Mouse (Mus musculus) myocyte (in vitro differentiated cells): ENCODE results near the gene Lca5l. TPM values are rescaled to one million over a fixed set of nuclear protein-coding genes. Genes with fewer than 3 reads are reported as not detected.
"Not testable (repeated sequence)": the region's sequence is repeated elsewhere in the genome, so short reads cannot be mapped to it uniquely, and the experiment has no call there.

Experiments
- H3K27me3 ChIP-seq: one replicate; pipeline ENCODE4 v1.6.1; 2011; ENCODE audit not compliant: control insufficient read depth, insufficient read depth, insufficient read length
- H3K36me3 ChIP-seq: one replicate; pipeline ENCODE4 v1.6.1; 2011; ENCODE audit not compliant: control insufficient read depth, insufficient read depth
- H3K4me2 ChIP-seq: one replicate; pipeline ENCODE4 v1.6.1; 2011; ENCODE audit warnings: low read depth, control low read depth
- H3K4me3 ChIP-seq: one replicate; pipeline ENCODE4 v1.5.1; 2011; ENCODE audit warnings: mild to moderate bottlenecking, control low read depth, moderate library complexity
- H3K79me2 ChIP-seq: one replicate; pipeline ENCODE4 v1.6.1; 2011; ENCODE audit not compliant: control insufficient read depth, insufficient read depth
- H3ac ChIP-seq: one replicate; pipeline ENCODE4 v1.6.1; 2011; ENCODE audit not compliant: control insufficient read depth, insufficient read length
- CEBPB ChIP-seq: IDR thresholded peaks from 2 replicates; pipeline ENCODE4 v1.6.1; 2011; ENCODE audit warnings: mild to moderate bottlenecking, moderate library complexity; ENCODE audit not compliant: poor library complexity, insufficient read depth, severe bottlenecking
- E2F4 ChIP-seq: IDR thresholded peaks from one replicate; pipeline ENCODE4 v1.6.1; 2011; ENCODE audit warnings: mild to moderate bottlenecking, control low read depth, moderate library complexity; ENCODE audit not compliant: insufficient read depth
- MAX ChIP-seq: IDR thresholded peaks from one replicate; pipeline ENCODE4 v1.6.1; 2011; ENCODE audit warnings: low read depth, mild to moderate bottlenecking, control low read depth
- MYOD1 ChIP-seq, 3 experiments: IDR thresholded peaks; one replicate each; pipeline ENCODE4 v1.6.1; 2011; ENCODE audit warnings: control low read depth in 2 of 3, low read depth in 2 of 3, mild to moderate bottlenecking in 2 of 3, moderate library complexity in 1 of 3; ENCODE audit not compliant: insufficient read length in 2 of 3, control insufficient read depth in 1 of 3
- MYOG ChIP-seq, 3 experiments: IDR thresholded peaks; one replicate each; pipeline ENCODE4 v1.6.1; 2011; ENCODE audit warnings: control low read depth in 2 of 3, low read depth in 2 of 3, mild to moderate bottlenecking in 2 of 3; ENCODE audit not compliant: insufficient read length in 2 of 3, control insufficient read depth in 1 of 3, insufficient read depth in 1 of 3
- POLR2A ChIP-seq: IDR thresholded peaks from one replicate; pipeline ENCODE4 v1.6.1; 2011; ENCODE audit warnings: low read depth, mild to moderate bottlenecking, control low read depth, moderate library complexity; ENCODE audit not compliant: insufficient read length
- POLR2AphosphoS2 ChIP-seq: IDR thresholded peaks from one replicate; pipeline ENCODE4 v1.6.1; 2011; ENCODE audit warnings: low read depth, control low read depth; ENCODE audit not compliant: insufficient read length
- REST ChIP-seq: IDR thresholded peaks from one replicate; pipeline ENCODE4 v1.6.1; 2011; ENCODE audit warnings: mild to moderate bottlenecking, control low read depth, moderate library complexity; ENCODE audit not compliant: insufficient read depth, insufficient read length
- SRF ChIP-seq: IDR thresholded peaks from one replicate; pipeline ENCODE4 v1.6.1; 2011; ENCODE audit warnings: low read depth; ENCODE audit not compliant: control insufficient read depth, insufficient read length
- TCF12 ChIP-seq: IDR thresholded peaks from one replicate; pipeline ENCODE4 v1.6.1; 2011; ENCODE audit warnings: mild to moderate bottlenecking, control low read depth; ENCODE audit not compliant: poor library complexity, insufficient read depth, severe bottlenecking
- TCF3 ChIP-seq: IDR thresholded peaks from one replicate; pipeline ENCODE4 v1.6.1; 2011; ENCODE audit warnings: low read depth, control low read depth; ENCODE audit not compliant: insufficient read length
- USF1 ChIP-seq: IDR thresholded peaks from one replicate; pipeline ENCODE4 v1.6.1; 2011; ENCODE audit warnings: low read depth, mild to moderate bottlenecking, control low read depth, moderate library complexity
- polyA plus RNA-seq: library from polyadenylated mRNA; unstranded; fragments of >200 nt; fragmentation: generic; extraction: Trizol; gene quantifications from one replicate; pipeline ENCODE4 v1.2.1, GENCODE M21; 2012; ENCODE audit warnings: missing spikeins

Lca5l gene
- polyA plus RNA-seq, 1 experiment: 0.18 TPM

GRCm38 (mm10) chr16:96148834-96149233, 43.2 kb downstream of the Lca5l start:
- Histone ChIP-seq H3K27me3 (no peaks in the 10 kb centered on the region), H3K36me3 (no peaks in the 10 kb centered on the region), H3K4me2 (peak overlapping the region; percentile 67), H3ac (no peak overlapping the region), H3K79me2 (peaks cover 44% of the 10 kb centered on the region), H3K4me3 (no peak overlapping the region)
- no peak for TF ChIP-seq TCF12

- Histone ChIP-seq H3K36me3 (no peaks in the 10 kb centered on the region), H3ac (peak overlapping the region; percentile 18), H3K4me3 (peak overlapping the region; percentile 49), H3K79me2 (peaks cover 44% of the 10 kb centered on the region), H3K27me3 (no peaks in the 10 kb centered on the region), H3K4me2 (peak overlapping the region; percentile 85)
- no peak for TF ChIP-seq TCF3
- no peak for TF ChIP-seq TCF12
- no peak for TF ChIP-seq POLR2AphosphoS2
- no peak for TF ChIP-seq SRF
- no peak for TF ChIP-seq USF1
- no peak for TF ChIP-seq REST
- no peak for TF ChIP-seq MYOD1 (IDR thresholded peaks at IDR 0.05; ENCODE audit: control insufficient read depth in 1 of 3, insufficient read length in 2 of 3, low read depth in 2 of 3)
Observed at GRCm38 (mm10) chr16:96145814-96146213, 46.3 kb downstream of the Lca5l start.

- H3K79me2 ChIP-seq: peaks cover 39% of the 10 kb centered on the region
- peak within 1 kb of the TSS; percentile 49 for H3K4me3 ChIP-seq
- H3K36me3 ChIP-seq: no peaks in the 10 kb centered on the region
- TF ChIP-seq SRF (peak; percentile 89), E2F4 (no peak), USF1 (no peak), CEBPB (no peak), MYOG (IDR thresholded peaks at IDR 0.05; ENCODE audit: control insufficient read depth in 1 of 3, insufficient read depth in 1 of 3, insufficient read length in 2 of 3, low read depth in 2 of 3) (peak in 2 of 3 experiments; percentile 27 to 50), MYOD1 (IDR thresholded peaks at IDR 0.05; ENCODE audit: control insufficient read depth in 1 of 3, insufficient read length in 2 of 3, low read depth in 2 of 3) (peak in 1 of 3 experiments; percentile 59), REST (no peak), MAX (no peak), TCF3 (peak; percentile 10), POLR2A (peak; percentile 96), TCF12 (no peak), POLR2AphosphoS2 (peak; percentile 94)
- no peaks in the 10 kb centered on the region for H3K27me3 ChIP-seq
- peak within 1 kb of the TSS; percentile 85 for H3K4me2 ChIP-seq
- peak within 1 kb of the TSS; percentile 18 for H3ac ChIP-seq
Observed at GRCm38 (mm10) chr16:96145110-96145800, 46.8 kb downstream of the Lca5l start, which contains the start of gene Wrb. TSS of gene Wrb (plus strand) at chr16:96145407.

- not testable (repeated sequence) for H3K27me3 ChIP-seq, H3K36me3 ChIP-seq
- Histone ChIP-seq H3K4me3 (peak overlapping the region; percentile 49), H3K79me2 (peaks cover 33% of the 10 kb centered on the region), H3K4me2 (peak overlapping the region; percentile 10), H3ac (peak overlapping the region; percentile 18)
Observed at GRCm38 (mm10) chr16:96144748-96145109, 47.3 kb downstream of the Lca5l start.

- no peaks in the 10 kb centered on the region for H3K27me3 ChIP-seq
- H3K4me2 ChIP-seq: peak overlapping the region; percentile 90
- H3ac ChIP-seq: no peak overlapping the region
- TF ChIP-seq POLR2AphosphoS2 (no peak), E2F4 (no peak), CEBPB (no peak), MYOD1 (IDR thresholded peaks at IDR 0.05; ENCODE audit: control insufficient read depth in 1 of 3, insufficient read length in 2 of 3, low read depth in 2 of 3) (no peak), MYOG (IDR thresholded peaks at IDR 0.05; ENCODE audit: control insufficient read depth in 1 of 3, insufficient read depth in 1 of 3, insufficient read length in 2 of 3, low read depth in 2 of 3) (no peak), REST (no peak)
- peaks cover 30% of the 10 kb centered on the region for H3K36me3 ChIP-seq
- H3K79me2 ChIP-seq: peaks cover 26% of the 10 kb centered on the region
- H3K4me3 ChIP-seq: peak overlapping the region; percentile 49
Observed at GRCm38 (mm10) chr16:96128466-96128865, 63.6 kb downstream of the Lca5l start.
